Mouse (Mus musculus): ENCODE results near the gene Hsd17b6.

DNA sequence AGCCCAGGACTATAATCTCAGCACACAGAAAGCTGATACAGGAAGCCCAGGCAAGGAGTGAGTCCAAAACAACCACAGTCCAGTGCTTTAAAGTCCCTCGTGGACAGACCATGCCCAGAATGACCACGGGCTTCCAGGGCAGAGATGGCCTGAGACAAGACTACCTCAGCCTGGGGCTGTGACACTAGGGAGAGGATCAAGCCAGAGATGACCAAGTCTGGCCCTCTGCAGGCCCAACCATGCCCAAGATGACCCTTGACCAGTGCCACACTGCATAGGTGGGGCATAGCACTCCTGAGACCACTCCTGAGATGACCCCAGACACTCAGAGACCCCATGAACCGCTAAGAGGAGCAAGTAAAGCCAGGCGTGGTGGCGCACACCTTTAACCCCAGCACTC lies 2.3 kb upstream of the Hsd17b6 start:
- TF ChIP-seq CTCF (IDR thresholded peaks at IDR 0.05; ENCODE audit: borderline replicate concordance, extremely low read depth, insufficient read depth, insufficient read length): no peak
- no peak for TF ChIP-seq POLR2A (IDR thresholded peaks at IDR 0.05; ENCODE audit: borderline replicate concordance, extremely low read depth, insufficient read depth, insufficient read length, poor library complexity, severe bottlenecking)
